Mouse (Mus musculus) hindbrain, embryonic 11.5 days (tissue): ENCODE results near the gene Cyb5rl. TPM values are rescaled to one million over a fixed set of nuclear protein-coding genes. Genes with fewer than 3 reads are reported as not detected.

Experiments used
- ATAC-seq: fragments of 200-750 bp; cut with Nextera tagmentation; 2 replicates; pipeline ENCODE4 v1.8.0; 2017; ENCODE audit warnings: mild to moderate bottlenecking, moderate TSS enrichment, moderate library complexity; ENCODE audit not compliant: low FRiP score
- DNase-seq: peaks from one replicate; pipeline ENCODE4 v3.0.0-alpha.2; 2015; ENCODE audit warnings: low spot score
- H3K27ac ChIP-seq: fragments of 300-500 bp; sonication (generic); 2 replicates; pipeline ENCODE4 v1.5.1; 2014; ENCODE audit warnings: mild to moderate bottlenecking, low read depth, low read length
- H3K27me3 ChIP-seq: fragments of 300-500 bp; sonication (generic); 2 replicates; pipeline ENCODE4 v1.6.1; 2014; ENCODE audit warnings: mild to moderate bottlenecking, low read length, moderate library complexity, mixed read lengths; ENCODE audit not compliant: control insufficient read depth, insufficient read depth
- H3K36me3 ChIP-seq: fragments of 300-500 bp; sonication (generic); 2 replicates; pipeline ENCODE4 v1.6.1; 2014; ENCODE audit warnings: mild to moderate bottlenecking, low read length, moderate library complexity, mixed read lengths; ENCODE audit not compliant: control insufficient read depth, insufficient read depth
- H3K4me1 ChIP-seq: fragments of 300-500 bp; sonication (generic); replicated peaks from 2 replicates; pipeline ENCODE4 v1.6.1; 2014; ENCODE audit warnings: low read length, mixed read lengths; ENCODE audit not compliant: control insufficient read depth, insufficient read depth
- H3K4me2 ChIP-seq: fragments of 300-500 bp; sonication (generic); replicated peaks from 2 replicates; pipeline ENCODE4 v1.6.1; 2014; ENCODE audit warnings: mild to moderate bottlenecking, low read depth, low read length
- H3K4me3 ChIP-seq: fragments of 300-500 bp; sonication (generic); 2 replicates; pipeline ENCODE4 v1.5.1; 2014; ENCODE audit warnings: low read depth, low read length
- H3K9ac ChIP-seq: fragments of 300-500 bp; sonication (generic); 2 replicates; pipeline ENCODE4 v1.6.1; 2014; ENCODE audit warnings: low read depth, low read length
- H3K9me3 ChIP-seq: fragments of 300-500 bp; sonication (generic); 2 replicates; pipeline ENCODE4 v1.6.1; 2016; ENCODE audit warnings: low read length; ENCODE audit not compliant: control insufficient read depth
- WGBS: fragments of 180-500 bp; shearing (Covaris S2); extraction: QIAGEN DNeasy Blood & Tissue Kit; methylation state at CpG from one replicate; pipeline ENCODE4 v1.1.7; 2014; 5-methylcytosine and 5-hydroxymethylcytosine counted together
- polyA plus RNA-seq: library from polyadenylated mRNA; unstranded; fragments of >200 nt; fragmentation: Nextera tagmentation; extraction: Ambion mirVana; gene quantifications from 2 replicates; pipeline ENCODE4 v1.2.1, GENCODE M21; 2014

The Cyb5rl gene
- polyA plus RNA-seq, 1 experiment from 2014 or later: 2.3 TPM

DNA sequence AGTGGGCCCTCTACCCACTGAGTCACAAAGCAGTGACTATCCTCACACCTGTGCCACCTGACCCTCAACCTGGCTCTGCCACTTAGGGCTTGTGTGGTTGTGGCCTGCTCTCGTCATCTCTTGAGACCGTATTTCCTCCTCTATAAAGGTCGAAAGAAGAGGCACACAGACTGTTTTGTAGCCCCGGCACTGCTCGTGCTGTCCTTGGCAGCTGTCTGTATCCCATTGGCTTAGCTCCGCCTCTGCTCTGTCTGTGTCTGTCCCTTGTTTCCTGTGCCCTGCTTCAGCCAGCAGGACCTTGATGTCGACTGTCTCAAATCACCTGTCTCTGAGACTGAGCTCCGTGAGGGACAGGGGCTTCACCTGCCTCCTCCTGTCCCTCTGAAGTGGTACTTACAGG, 40.3 kb upstream of the Cyb5rl start:
- Histone ChIP-seq H3K9me3 (no peaks in the 10 kb centered on the region), H3K9ac (no peak overlapping the region), H3K27ac (no peak overlapping the region), H3K27me3 (no peaks in the 10 kb centered on the region), H3K4me2 (no peak overlapping the region), H3K4me1 (peaks cover 2% of the 10 kb centered on the region; the same call in 1 of the 2 replicates), H3K36me3 (peaks cover 8% of the 10 kb centered on the region; the same call in 1 of the 2 replicates), H3K4me3 (no peak overlapping the region)
- ATAC-seq (no peak), DNase-seq (no peak)
- WGBS: 74% methylated on average over 8 of the region's 8 CpGs

DNA sequence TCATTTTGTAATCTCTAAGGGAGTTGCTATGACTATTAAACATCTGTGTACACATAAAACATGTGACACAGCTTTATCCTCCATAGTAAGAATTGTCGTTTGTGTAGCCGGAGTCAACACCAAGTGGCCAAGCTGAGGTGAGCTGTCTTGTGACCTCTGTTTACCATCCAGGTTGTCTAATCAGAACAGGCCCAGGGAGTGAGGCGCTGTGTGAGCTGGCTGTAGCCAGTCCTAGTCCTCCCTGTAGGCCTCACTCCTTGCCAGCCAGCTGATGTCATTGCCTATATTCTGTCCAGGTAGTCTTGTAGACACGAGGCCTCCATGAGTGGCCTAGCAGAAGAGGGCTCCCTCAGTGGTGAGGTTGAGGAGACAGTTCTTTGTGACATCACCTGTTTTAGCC, 31.1 kb upstream of the Cyb5rl start:
- ATAC-seq: no peak
- DNase-seq: no peak
- Histone ChIP-seq H3K36me3 (peaks cover 12% of the 10 kb centered on the region; the same call in 1 of the 2 replicates), H3K9ac (no peak overlapping the region), H3K4me2 (no peak overlapping the region), H3K4me3 (no peak overlapping the region), H3K27me3 (no peaks in the 10 kb centered on the region), H3K4me1 (no peaks in the 10 kb centered on the region; the same call in 1 of the 2 replicates), H3K27ac (no peak overlapping the region), H3K9me3 (no peaks in the 10 kb centered on the region)
- 90% methylated on average over 4 of the region's 4 CpGs for WGBS

- Histone ChIP-seq H3K36me3 (peaks cover 15% of the 10 kb centered on the region; the same call in 1 of the 2 replicates), H3K9ac (no peak overlapping the region), H3K27me3 (no peaks in the 10 kb centered on the region), H3K9me3 (no peaks in the 10 kb centered on the region), H3K4me1 (no peaks in the 10 kb centered on the region; the same call in 1 of the 2 replicates), H3K27ac (no peak overlapping the region), H3K4me3 (no peak overlapping the region), H3K4me2 (no peak overlapping the region)
- ATAC-seq (no peak), DNase-seq (no peak)
- 93% methylated on average over 2 of the region's 2 CpGs for WGBS
Measured at GRCm38 (mm10) chr4:107036985-107037384, 29.8 kb upstream of the Cyb5rl start.

DNA sequence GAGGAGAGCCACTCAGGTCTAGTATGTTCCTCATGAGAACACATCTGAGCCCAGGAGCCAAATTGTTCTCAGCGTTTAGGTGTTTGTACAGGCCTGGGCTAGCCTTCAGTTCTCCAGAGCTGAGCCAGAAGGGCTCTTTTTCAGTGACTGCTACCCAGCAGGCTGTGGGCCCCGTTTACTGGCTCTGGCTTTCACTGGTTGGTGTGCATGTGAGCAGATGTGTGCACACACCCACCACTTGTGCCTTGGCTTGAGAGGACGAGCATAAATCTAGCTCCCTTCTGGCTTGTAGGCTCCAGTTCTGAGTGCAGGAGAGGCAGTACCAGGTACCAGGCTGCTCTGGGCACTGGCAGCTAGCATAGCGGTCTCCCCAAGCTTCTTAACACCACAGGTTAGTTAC, 28.5 kb upstream of the Cyb5rl start:
- 80% methylated on average over 4 of the region's 4 CpGs for WGBS
- ATAC-seq (no peak), DNase-seq (no peak)
- no peaks in the 10 kb centered on the region; the same call in 1 of the 2 replicates for H3K4me1 ChIP-seq
- no peak overlapping the region for H3K4me2 ChIP-seq
- H3K36me3 ChIP-seq: peaks cover 15% of the 10 kb centered on the region; the same call in 1 of the 2 replicates
- no peak overlapping the region for H3K27ac ChIP-seq
- no peaks in the 10 kb centered on the region for H3K27me3 ChIP-seq
- H3K9me3 ChIP-seq: no peaks in the 10 kb centered on the region
- H3K9ac ChIP-seq: no peak overlapping the region
- H3K4me3 ChIP-seq: no peak overlapping the region

GRCm38 (mm10) chr4:107039270-107039669, 27.5 kb upstream of the Cyb5rl start:
- no peak overlapping the region for H3K4me3 ChIP-seq
- DNase-seq: no peak
- H3K4me2 ChIP-seq: no peak overlapping the region
- no peaks in the 10 kb centered on the region for H3K9me3 ChIP-seq
- 63% methylated on average over 8 of the region's 8 CpGs for WGBS
- H3K27ac ChIP-seq: peak overlapping the region; percentile 6; the same call in 1 of the 2 replicates
- H3K4me1 ChIP-seq: no peaks in the 10 kb centered on the region; the same call in 1 of the 2 replicates
- H3K9ac ChIP-seq: no peak overlapping the region
- H3K36me3 ChIP-seq: peaks cover 15% of the 10 kb centered on the region; the same call in 1 of the 2 replicates
- ATAC-seq: no peak; the same call in 1 of the 2 replicates
- no peaks in the 10 kb centered on the region for H3K27me3 ChIP-seq

- WGBS: 97% methylated on average over 6 of the region's 6 CpGs
- Histone ChIP-seq H3K4me2 (no peak overlapping the region), H3K4me3 (no peak overlapping the region), H3K9me3 (no peaks in the 10 kb centered on the region), H3K9ac (no peak overlapping the region), H3K27me3 (no peaks in the 10 kb centered on the region), H3K4me1 (no peaks in the 10 kb centered on the region; the same call in 1 of the 2 replicates), H3K27ac (no peak overlapping the region), H3K36me3 (peaks cover 22% of the 10 kb centered on the region; the same call in 1 of the 2 replicates)
- ATAC-seq: no peak
- no peak for DNase-seq
Measured at GRCm38 (mm10) chr4:107042304-107042703, 24.5 kb upstream of the Cyb5rl start.

DNA sequence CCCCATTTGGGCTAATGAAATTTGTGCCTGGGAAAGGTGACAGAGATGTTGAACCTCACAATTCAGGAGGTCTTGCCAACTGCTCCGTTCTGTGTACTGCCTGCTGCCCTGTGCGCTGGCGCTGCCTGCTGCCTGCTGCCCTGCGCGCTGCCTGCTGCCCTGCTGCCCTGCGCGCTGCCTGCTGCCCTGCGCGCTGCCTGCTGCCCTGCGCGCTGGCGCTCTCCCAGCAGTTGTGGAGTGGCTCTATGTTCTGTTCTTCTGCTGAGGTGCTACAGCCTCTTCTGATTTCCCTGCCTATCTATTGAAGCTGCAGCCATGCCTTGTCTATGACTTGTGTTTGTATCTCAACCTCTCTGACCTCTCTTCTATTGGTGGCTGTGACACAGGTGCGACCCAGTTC, 21.6 kb upstream of the Cyb5rl start:
- WGBS: 97% methylated on average over 13 of the region's 13 CpGs
- Histone ChIP-seq H3K4me3 (no peak overlapping the region), H3K4me2 (no peak overlapping the region), H3K36me3 (peaks cover 15% of the 10 kb centered on the region; the same call in 1 of the 2 replicates), H3K27ac (no peak overlapping the region), H3K4me1 (no peaks in the 10 kb centered on the region; the same call in 1 of the 2 replicates), H3K9me3 (no peaks in the 10 kb centered on the region), H3K9ac (no peak overlapping the region), H3K27me3 (no peaks in the 10 kb centered on the region)
- ATAC-seq: no peak
- no peak for DNase-seq

DNA sequence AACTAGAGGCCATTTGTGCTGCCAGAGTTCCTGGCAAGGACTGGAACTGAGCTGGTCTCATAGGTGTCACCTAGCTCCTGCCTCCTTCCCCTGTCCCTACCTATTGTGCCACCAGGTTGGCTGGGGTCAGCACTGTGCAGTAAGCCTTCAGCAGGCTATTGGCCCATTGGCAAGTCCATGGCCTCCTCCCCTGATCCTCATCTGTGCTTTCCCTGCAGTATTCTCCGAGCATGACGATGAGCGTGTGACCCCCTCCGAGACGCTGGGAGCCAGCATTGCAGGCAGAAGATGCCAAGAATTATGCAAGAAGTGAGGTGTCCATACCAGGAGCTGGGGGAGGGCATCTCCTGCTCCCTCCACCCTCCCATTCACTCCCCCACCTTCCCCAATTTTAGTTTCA, 19.0 kb upstream of the Cyb5rl start:
- H3K36me3 ChIP-seq: peaks cover 12% of the 10 kb centered on the region; the same call in 1 of the 2 replicates
- H3K9ac ChIP-seq: no peak overlapping the region
- H3K27ac ChIP-seq: no peak overlapping the region
- WGBS: 95% methylated on average over 5 of the region's 5 CpGs
- ATAC-seq (no peak), DNase-seq (no peak)
- H3K9me3 ChIP-seq: no peaks in the 10 kb centered on the region
- H3K27me3 ChIP-seq: no peaks in the 10 kb centered on the region
- no peak overlapping the region for H3K4me3 ChIP-seq
- H3K4me1 ChIP-seq: no peaks in the 10 kb centered on the region; the same call in 1 of the 2 replicates
- no peak overlapping the region for H3K4me2 ChIP-seq

GRCm38 (mm10) chr4:107048568-107049162, 18.1 kb upstream of the Cyb5rl start:
- peaks cover 12% of the 10 kb centered on the region; the same call in 1 of the 2 replicates for H3K36me3 ChIP-seq
- no peak overlapping the region for H3K27ac ChIP-seq
- no peak overlapping the region for H3K4me2 ChIP-seq
- no peaks in the 10 kb centered on the region; the same call in 1 of the 2 replicates for H3K4me1 ChIP-seq
- H3K27me3 ChIP-seq: no peaks in the 10 kb centered on the region
- H3K4me3 ChIP-seq: no peak overlapping the region
- no peak overlapping the region for H3K9ac ChIP-seq
- H3K9me3 ChIP-seq: no peaks in the 10 kb centered on the region
- DNase-seq: no peak
- ATAC-seq: no peak
- 87% methylated on average over 11 of the region's 11 CpGs for WGBS
